Mouse (Mus musculus) C2C12 (cell line): ENCODE data around the gene Efnb3. TPM values are rescaled to one million over a fixed set of nuclear protein-coding genes. Genes with fewer than 3 reads are reported as not detected.

Source experiments
- H3K27me3 ChIP-seq: one replicate; pipeline ENCODE4 v1.6.1; 2011; ENCODE audit not compliant: control insufficient read depth, insufficient read depth, insufficient read length
- H3K36me3 ChIP-seq: one replicate; pipeline ENCODE4 v1.6.1; 2011; ENCODE audit not compliant: control insufficient read depth, insufficient read depth
- H3K4me3 ChIP-seq: one replicate; pipeline ENCODE4 v1.5.1; 2011; ENCODE audit warnings: mild to moderate bottlenecking, control low read depth; ENCODE audit not compliant: poor library complexity, insufficient read depth, severe bottlenecking
- H3K79me2 ChIP-seq: one replicate; pipeline ENCODE4 v1.6.1; 2011; ENCODE audit not compliant: control insufficient read depth, insufficient read depth
- H3K79me3 ChIP-seq: one replicate; pipeline ENCODE4 v1.6.1; 2011; ENCODE audit warnings: low read depth, control low read depth
- H3ac ChIP-seq: one replicate; pipeline ENCODE3; 2011; ENCODE audit warnings: low read depth; ENCODE audit not compliant: control insufficient read depth, insufficient read length
- CEBPB ChIP-seq: IDR thresholded peaks from one replicate; pipeline ENCODE4 v1.6.1; 2011; ENCODE audit warnings: low read depth, mild to moderate bottlenecking, control low read depth, moderate library complexity
- CTCF ChIP-seq: IDR thresholded peaks from one replicate; pipeline ENCODE4 v1.5.1; 2011; ENCODE audit not compliant: control insufficient read depth, insufficient read depth, insufficient read length
- FOSL1 ChIP-seq: IDR thresholded peaks from one replicate; pipeline ENCODE4 v1.8.0; 2011; ENCODE audit warnings: mild to moderate bottlenecking, low read length; ENCODE audit not compliant: poor library complexity, insufficient read depth, severe bottlenecking
- MAX ChIP-seq: IDR thresholded peaks from one replicate; pipeline ENCODE4 v1.6.1; 2011; ENCODE audit warnings: mild to moderate bottlenecking, control low read depth
- MYOD1 ChIP-seq: IDR thresholded peaks from one replicate; pipeline ENCODE4 v1.6.1; 2011; ENCODE audit warnings: low read depth; ENCODE audit not compliant: control insufficient read depth, insufficient read length
- MYOG ChIP-seq: IDR thresholded peaks from one replicate; pipeline ENCODE4 v1.6.1; 2011; ENCODE audit not compliant: control insufficient read depth, insufficient read length; ENCODE audit errors: extremely low read depth
- USF1 ChIP-seq: IDR thresholded peaks from one replicate; pipeline ENCODE4 v1.6.1; 2011; ENCODE audit warnings: low read depth, mild to moderate bottlenecking, control low read depth, moderate library complexity
- microRNA-seq: library from miRNA; unstranded; fragments of <30 nt; microRNA quantifications from one replicate; pipeline ENCODE4, GENCODE M21; 2019; ENCODE audit warnings: borderline microRNAs expressed
- polyA plus RNA-seq: library from polyadenylated mRNA; unstranded; fragments of >200 nt; fragmentation: generic; extraction: Trizol; gene quantifications from one replicate; pipeline ENCODE4 v1.2.1, GENCODE M21; 2012; ENCODE audit warnings: missing spikeins

Gene Efnb3
- polyA plus RNA-seq, 1 experiment, result 0.61 TPM

DNA sequence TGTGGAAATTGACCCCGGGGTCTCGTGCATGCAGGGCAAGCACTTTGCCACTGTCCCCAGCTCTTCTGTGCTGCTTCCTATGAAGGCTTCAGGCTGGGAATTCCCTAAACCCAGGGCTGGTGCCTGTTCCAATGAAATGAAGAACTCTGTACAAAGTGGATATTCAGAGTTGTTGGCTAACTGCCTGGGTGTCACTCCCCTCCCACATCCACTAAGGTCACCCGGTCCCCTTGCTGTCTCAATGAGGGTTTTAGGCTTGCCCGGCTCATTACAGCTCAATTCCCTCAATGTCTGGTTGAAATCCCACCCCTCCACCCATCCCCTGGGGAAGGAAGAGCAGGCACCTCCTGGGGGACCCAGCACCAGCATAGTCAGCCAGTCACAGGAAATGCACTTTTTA lies 40.0 kb downstream of the Efnb3 start:
- Histone ChIP-seq H3K36me3 (no peaks in the 10 kb centered on the region), H3ac (no peak overlapping the region), H3K4me3 (no peak overlapping the region), H3K27me3 (peaks cover 21% of the 10 kb centered on the region), H3K79me3 (no peaks in the 10 kb centered on the region), H3K79me2 (no peaks in the 10 kb centered on the region)
- TF ChIP-seq MAX, result no peak
- TF ChIP-seq CTCF, result no peak
- TF ChIP-seq CEBPB, result no peak
- TF ChIP-seq MYOG, result no peak
- TF ChIP-seq USF1, result no peak
- no peak for TF ChIP-seq FOSL1

DNA sequence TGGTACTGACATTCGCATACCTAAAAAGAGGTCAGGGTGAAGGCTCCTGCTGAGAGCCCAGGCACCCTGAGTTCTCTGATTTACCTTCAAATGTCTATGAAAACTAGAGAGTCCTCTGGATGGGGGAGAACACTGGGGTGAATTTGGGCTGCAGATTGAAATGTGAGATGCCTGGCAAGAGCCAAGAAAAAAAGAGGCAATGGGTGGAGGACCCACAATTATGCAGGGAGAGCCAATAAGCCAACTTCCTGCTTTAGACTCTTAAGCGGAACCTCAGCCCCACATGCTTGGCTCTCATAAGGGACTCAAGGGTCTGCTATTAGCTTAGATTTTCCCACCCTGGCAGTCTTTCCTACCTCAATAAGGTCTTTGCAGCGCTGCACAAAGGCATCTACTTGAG lies 43.3 kb downstream of the Efnb3 start:
- Histone ChIP-seq H3K79me2 (no peaks in the 10 kb centered on the region), H3ac (no peak overlapping the region), H3K27me3 (peaks cover 27% of the 10 kb centered on the region), H3K36me3 (no peaks in the 10 kb centered on the region), H3K4me3 (no peak overlapping the region), H3K79me3 (no peaks in the 10 kb centered on the region)
- TF ChIP-seq USF1, result no peak
- TF ChIP-seq CEBPB, result no peak
- TF ChIP-seq MYOD1, result no peak
- TF ChIP-seq MYOG, result no peak
- no peak for TF ChIP-seq FOSL1
- TF ChIP-seq MAX, result no peak

DNA sequence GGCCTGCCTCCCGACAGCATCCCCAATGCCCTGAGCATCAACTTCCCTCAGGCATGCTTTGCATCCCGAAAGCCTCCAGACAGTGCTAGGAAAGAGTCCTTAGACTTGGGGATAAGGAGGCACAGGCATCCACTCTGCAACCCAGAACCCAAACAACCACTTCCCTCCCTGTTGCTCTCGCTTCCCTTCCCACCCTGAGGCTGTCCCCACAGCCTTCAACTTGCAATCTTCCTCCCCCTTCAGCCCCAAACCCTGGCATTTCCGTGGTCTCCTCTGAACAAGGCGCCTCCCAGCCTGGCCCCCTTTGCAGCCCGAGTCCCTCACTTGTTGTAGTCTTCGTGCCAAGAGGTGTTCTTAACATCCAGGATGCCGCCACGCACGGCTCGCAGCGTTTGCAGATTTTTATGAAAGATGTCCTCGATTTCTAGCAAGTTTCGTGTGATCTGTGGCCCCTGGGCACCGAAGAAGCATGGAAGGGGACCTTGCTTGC lies 43.8 kb downstream of the Efnb3 start:
- no peaks in the 10 kb centered on the region for H3K79me3 ChIP-seq
- H3K4me3 ChIP-seq, result no peak overlapping the region
- H3ac ChIP-seq, result no peak overlapping the region
- no peaks in the 10 kb centered on the region for H3K36me3 ChIP-seq
- TF ChIP-seq MYOD1 (no peak), CEBPB (no peak)
- no peaks in the 10 kb centered on the region for H3K79me2 ChIP-seq
- peaks cover 27% of the 10 kb centered on the region for H3K27me3 ChIP-seq

DNA sequence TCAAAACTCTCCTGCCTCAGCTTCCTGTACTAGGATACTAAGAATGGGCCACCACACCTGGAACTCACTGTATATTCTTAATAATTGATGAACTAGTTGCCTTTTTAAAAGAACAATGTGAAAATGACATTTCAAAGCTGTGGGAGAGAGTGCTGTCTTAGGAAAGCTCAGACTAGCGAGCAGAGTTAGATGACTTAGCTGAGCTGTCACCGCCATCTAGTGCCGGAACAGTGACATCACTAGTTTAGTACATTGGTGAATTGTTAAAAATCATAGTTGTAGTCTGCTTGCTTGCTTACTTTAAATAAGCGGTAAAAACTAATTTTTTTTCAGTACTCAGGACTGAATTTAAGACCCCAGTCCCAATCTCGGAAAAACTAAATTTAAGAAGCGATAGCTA lies 46.2 kb downstream of the Efnb3 start:
- Histone ChIP-seq H3ac (no peak overlapping the region), H3K27me3 (peaks cover 27% of the 10 kb centered on the region), H3K79me2 (no peaks in the 10 kb centered on the region), H3K79me3 (no peaks in the 10 kb centered on the region), H3K4me3 (no peak overlapping the region), H3K36me3 (no peaks in the 10 kb centered on the region)
- no peak for TF ChIP-seq MAX
- TF ChIP-seq CTCF, result peak; percentile 47

- Histone ChIP-seq H3K36me3 (no peaks in the 10 kb centered on the region), H3K79me2 (no peaks in the 10 kb centered on the region), H3K27me3 (peaks cover 16% of the 10 kb centered on the region), H3K4me3 (no peak overlapping the region), H3ac (no peak overlapping the region), H3K79me3 (no peaks in the 10 kb centered on the region)
- TF ChIP-seq FOSL1 (no peak), MYOG (no peak), MYOD1 (no peak), CTCF (no peak), CEBPB (no peak), MAX (no peak), USF1 (no peak)
Measured at GRCm38 (mm10) chr11:69510796-69511496, 49.1 kb downstream of the Efnb3 start.

Small RNA genes lying within 50 kb of the gene (microRNA-seq; reads per million reads assigned to microRNA genes)
- gene Gm27493, result not detected

Other genes with a start within 250 kb of the Efnb3 start
- 9.9 TPM for gene Cntrob, start 236.4 kb downstream of the Efnb3 start, polyA plus RNA-seq
- 114 TPM for gene Trappc1, start 236.2 kb downstream of the Efnb3 start, polyA plus RNA-seq
- gene Kcnab3, start 233.9 kb downstream of the Efnb3 start, polyA plus RNA-seq, result 3.2 TPM
- 3.9 TPM for gene Rnf227, start 219.7 kb downstream of the Efnb3 start, polyA plus RNA-seq
- gene Chd3, start 190.8 kb downstream of the Efnb3 start, polyA plus RNA-seq, result 100 TPM
- 229 TPM for gene Naa38, start 164.7 kb downstream of the Efnb3 start, polyA plus RNA-seq
- 22.8 TPM for gene Cyb5d1, start 164.6 kb downstream of the Efnb3 start, polyA plus RNA-seq
- gene Tmem88, start 162.0 kb downstream of the Efnb3 start, polyA plus RNA-seq, result 0.16 TPM
- 9.0 TPM for gene Kdm6b, start 146.5 kb downstream of the Efnb3 start, polyA plus RNA-seq
- gene Dnah2, start 11.1 kb downstream of the Efnb3 start, polyA plus RNA-seq, result 0.14 TPM
- gene Wrap53, start 20.1 kb upstream of the Efnb3 start, polyA plus RNA-seq, result 21.9 TPM
- gene Trp53, start 20.2 kb upstream of the Efnb3 start, polyA plus RNA-seq, result 226 TPM
- gene Atp1b2, start 45.7 kb upstream of the Efnb3 start, polyA plus RNA-seq, result 0.20 TPM
- 0.18 TPM for gene Shbg, start 57.7 kb upstream of the Efnb3 start, polyA plus RNA-seq
- gene Sat2, start 61.8 kb upstream of the Efnb3 start, polyA plus RNA-seq, result 3.8 TPM
- gene Fxr2, start 72.8 kb upstream of the Efnb3 start, polyA plus RNA-seq, result 96.0 TPM
- gene Sox15, start 95.1 kb upstream of the Efnb3 start, polyA plus RNA-seq, result 0.08 TPM
- 95.8 TPM for gene Mpdu1, start 102.4 kb upstream of the Efnb3 start, polyA plus RNA-seq
- 1.5 TPM for gene Cd68, start 105.9 kb upstream of the Efnb3 start, polyA plus RNA-seq
- 1,304 TPM for gene Eif4a1, start 112.2 kb upstream of the Efnb3 start, polyA plus RNA-seq
- 89.0 TPM for gene Senp3, start 121.9 kb upstream of the Efnb3 start, polyA plus RNA-seq
- gene Tnfsf13, start 125.6 kb upstream of the Efnb3 start, polyA plus RNA-seq, result 0.28 TPM
- gene Tnfsf12, start 135.6 kb upstream of the Efnb3 start, polyA plus RNA-seq, result 6.4 TPM
- 1.5 TPM for gene Tnfsfm13, start 135.9 kb upstream of the Efnb3 start, polyA plus RNA-seq
- 84.2 TPM for gene Polr2a, start 198.4 kb upstream of the Efnb3 start, polyA plus RNA-seq
- 0.08 TPM for gene Slc35g3, start 201.8 kb upstream of the Efnb3 start, polyA plus RNA-seq
- 3.0 TPM for gene Zbtb4, start 205.7 kb upstream of the Efnb3 start, polyA plus RNA-seq
- gene Chrnb1, start 235.7 kb upstream of the Efnb3 start, polyA plus RNA-seq, result 37.7 TPM
- 4.2 TPM for gene Fgf11, start 241.7 kb upstream of the Efnb3 start, polyA plus RNA-seq
- 0.32 TPM for gene Tmem102, start 245.4 kb upstream of the Efnb3 start, polyA plus RNA-seq